Mouse (Mus musculus) cerebellum, adult 11-12 months (tissue): ENCODE data around the gene Slc38a2.

ENCODE experiments used
- DNase-seq: peaks from one replicate; pipeline ENCODE4 v3.0.0; 2022

Gene Slc38a2

GRCm38 (mm10) chr15:96695455-96696421 lies 3.8 kb downstream of the Slc38a2 start:
- DNase-seq, result no peak

GRCm38 (mm10) chr15:96694988-96695387 lies 4.5 kb downstream of the Slc38a2 start:
- no peak for DNase-seq

GRCm38 (mm10) chr15:96693688-96694087 lies 5.8 kb downstream of the Slc38a2 start:
- no peak for DNase-seq

- no peak for DNase-seq
These were observed 7.1 kb downstream of the Slc38a2 start for GRCm38 (mm10) chr15:96692401-96692800.

- no peak for DNase-seq
These were observed 8.1 kb downstream of the Slc38a2 start for GRCm38 (mm10) chr15:96691381-96691780.

- DNase-seq, result no peak
These were observed 8.7 kb downstream of the Slc38a2 start for GRCm38 (mm10) chr15:96690829-96691228.

- DNase-seq, result no peak
These were observed 9.6 kb downstream of the Slc38a2 start for GRCm38 (mm10) chr15:96689919-96690318.

GRCm38 (mm10) chr15:96688784-96689318 lies 10.7 kb downstream of the Slc38a2 start:
- DNase-seq, result no peak

- DNase-seq, result peak; percentile 65
These were observed 11.5 kb downstream of the Slc38a2 start for GRCm38 (mm10) chr15:96688036-96688435.

GRCm38 (mm10) chr15:96687366-96687765 lies 12.2 kb downstream of the Slc38a2 start:
- DNase-seq, result no peak

- no peak for DNase-seq
These were observed 13.1 kb downstream of the Slc38a2 start for GRCm38 (mm10) chr15:96686201-96687159.

- no peak for DNase-seq
These were observed 14.3 kb downstream of the Slc38a2 start for GRCm38 (mm10) chr15:96685273-96685672.

GRCm38 (mm10) chr15:96684132-96684830 lies 15.2 kb downstream of the Slc38a2 start:
- no peak for DNase-seq

- DNase-seq, result no peak
These were observed 20.4 kb downstream of the Slc38a2 start for GRCm38 (mm10) chr15:96678871-96679773.

- DNase-seq, result no peak
These were observed 23.0 kb downstream of the Slc38a2 start for GRCm38 (mm10) chr15:96676518-96676917.

- DNase-seq, result no peak
These were observed 23.8 kb downstream of the Slc38a2 start for GRCm38 (mm10) chr15:96675744-96676143.

- no peak for DNase-seq
These were observed 24.5 kb downstream of the Slc38a2 start for GRCm38 (mm10) chr15:96675055-96675454.

- no peak for DNase-seq
These were observed 25.4 kb downstream of the Slc38a2 start for GRCm38 (mm10) chr15:96674089-96674488.

GRCm38 (mm10) chr15:96669721-96670120 lies 29.8 kb downstream of the Slc38a2 start:
- DNase-seq, result no peak

GRCm38 (mm10) chr15:96666663-96667062 lies 32.9 kb downstream of the Slc38a2 start:
- peak; percentile 52 for DNase-seq

GRCm38 (mm10) chr15:96665889-96666288 lies 33.6 kb downstream of the Slc38a2 start:
- peak; percentile 57 for DNase-seq
